Mouse (Mus musculus) frontal cortex, postnatal 36 days (tissue): ENCODE results near the gene Rnf186.

Experiments
- DNase-seq, 2 experiments: peaks; one replicate each; pipeline ENCODE4 v3.0.0; 2022; ENCODE audit warnings: low spot score in 2 of 2

Gene Rnf186

DNA sequence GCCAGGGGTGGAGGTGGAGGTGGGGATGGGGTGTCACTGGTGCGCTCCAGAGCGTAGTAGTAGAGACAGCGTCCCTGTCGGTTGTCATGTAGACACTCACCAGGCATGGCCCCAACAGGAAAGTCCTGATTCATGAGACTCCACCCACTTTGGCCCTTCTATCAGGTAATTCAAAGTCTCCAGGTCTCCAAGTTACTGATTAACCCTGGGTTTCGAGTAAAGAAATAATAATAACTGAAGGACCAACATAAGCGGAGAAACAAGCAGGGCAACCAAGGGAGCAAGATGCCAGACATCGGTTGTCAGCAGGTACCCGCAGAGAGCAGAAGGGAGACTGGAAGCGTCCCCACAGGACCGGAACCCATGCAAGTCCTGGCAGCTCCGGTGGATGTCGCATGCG is at the start of gene Rnf186:
Rnf186 (plus strand) TSS at position 247 of the 400 bp plus-strand sequence.
- DNase-seq, result no peak

DNA sequence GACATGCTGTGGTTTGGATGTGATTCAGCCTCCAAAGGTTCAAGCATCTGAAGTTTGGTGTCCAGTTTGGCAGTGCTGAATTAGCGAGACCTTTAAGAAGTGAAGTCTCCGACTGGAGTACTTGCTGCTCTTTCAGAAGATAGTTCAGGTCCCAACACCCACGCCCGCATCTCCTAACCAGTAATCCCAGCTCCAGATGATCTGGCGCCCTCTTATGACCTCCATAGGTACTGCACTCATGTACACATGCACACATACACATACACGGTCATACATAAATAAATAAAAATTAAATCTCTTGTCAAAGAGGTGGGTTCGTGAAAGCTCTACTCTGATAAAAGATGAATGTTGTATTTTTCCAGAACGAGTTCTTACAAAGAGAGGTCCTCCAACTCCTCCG is 49.6 kb upstream of the Rnf186 start:
- no peak for DNase-seq

DNA sequence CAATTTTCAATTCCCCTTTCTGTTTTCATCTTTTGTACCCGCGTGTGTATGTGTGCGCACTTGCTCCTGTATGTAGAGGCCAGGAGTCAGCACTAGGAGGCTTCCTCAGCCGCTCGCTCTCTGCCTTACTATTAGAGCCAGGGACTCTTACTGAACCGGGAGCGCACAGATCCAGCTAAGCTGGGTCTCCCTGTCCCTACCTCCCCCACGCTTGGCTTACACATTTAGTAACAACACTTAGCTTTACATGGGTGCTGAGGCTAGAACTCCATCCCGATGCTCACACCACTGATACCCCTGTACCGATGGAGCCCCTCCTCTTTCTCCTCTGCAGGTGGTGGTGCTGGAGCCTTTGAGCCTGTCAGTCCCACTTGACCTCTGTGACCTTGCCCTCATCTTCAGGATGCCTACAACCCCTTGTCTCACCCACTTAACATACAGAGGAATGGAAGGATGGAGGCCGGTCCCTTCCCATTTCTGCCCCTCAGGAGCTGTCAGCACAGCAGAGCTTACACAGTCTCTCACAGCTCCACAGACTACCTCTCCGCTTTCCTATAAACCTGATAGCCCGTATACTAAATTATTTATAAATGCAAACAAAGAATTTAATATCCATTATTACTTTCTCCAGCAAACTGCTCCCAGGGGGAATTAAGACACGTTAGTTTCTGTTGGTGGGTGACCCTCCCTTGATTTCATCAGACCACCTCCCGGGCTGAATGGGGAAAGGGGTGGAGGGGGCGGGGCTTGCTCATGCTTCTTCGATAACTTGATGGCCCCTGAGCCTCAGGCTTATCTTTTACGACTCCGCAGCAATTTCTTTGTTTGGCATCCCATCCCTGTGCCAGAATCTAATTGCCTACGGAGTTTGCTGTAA is 45.4 kb upstream of the Rnf186 start:
- no peak for DNase-seq

DNA sequence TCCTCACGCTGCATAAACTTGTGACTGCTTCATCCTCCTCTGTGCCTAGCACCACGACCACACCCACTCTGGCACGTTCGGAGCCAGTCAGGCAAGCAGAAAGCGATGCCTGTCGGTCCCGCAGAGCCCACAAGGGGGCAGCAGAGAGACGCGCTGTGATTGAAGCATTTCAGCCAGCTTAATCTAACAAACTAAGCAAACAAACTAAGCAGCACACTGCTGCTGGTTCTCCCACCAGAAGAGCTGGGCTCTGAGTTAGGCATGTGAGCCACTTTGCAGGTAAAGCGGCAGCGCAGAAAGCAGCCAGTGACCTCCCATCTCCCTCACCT is 44.8 kb upstream of the Rnf186 start:
- DNase-seq, result peak; percentile 98 to 99

DNA sequence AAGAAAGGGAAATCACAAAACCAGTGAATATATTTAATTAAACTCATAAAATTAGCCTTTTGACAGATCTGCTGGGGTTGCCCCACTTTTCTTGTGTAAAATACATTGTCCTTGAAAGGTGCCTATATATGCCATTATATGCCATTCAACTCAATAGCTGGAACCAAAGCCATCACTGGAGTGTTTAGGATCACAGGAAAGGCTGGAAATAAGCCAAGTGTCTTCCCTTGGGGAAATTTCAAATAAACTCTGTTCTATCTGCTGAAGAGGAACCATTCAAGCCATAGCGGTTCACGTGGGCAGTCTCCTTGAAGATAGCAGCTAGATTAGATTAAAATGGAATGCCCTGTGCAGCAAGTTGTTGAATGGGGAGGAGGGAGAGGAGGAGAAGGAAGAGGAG is 41.4 kb upstream of the Rnf186 start:
- no peak for DNase-seq

DNA sequence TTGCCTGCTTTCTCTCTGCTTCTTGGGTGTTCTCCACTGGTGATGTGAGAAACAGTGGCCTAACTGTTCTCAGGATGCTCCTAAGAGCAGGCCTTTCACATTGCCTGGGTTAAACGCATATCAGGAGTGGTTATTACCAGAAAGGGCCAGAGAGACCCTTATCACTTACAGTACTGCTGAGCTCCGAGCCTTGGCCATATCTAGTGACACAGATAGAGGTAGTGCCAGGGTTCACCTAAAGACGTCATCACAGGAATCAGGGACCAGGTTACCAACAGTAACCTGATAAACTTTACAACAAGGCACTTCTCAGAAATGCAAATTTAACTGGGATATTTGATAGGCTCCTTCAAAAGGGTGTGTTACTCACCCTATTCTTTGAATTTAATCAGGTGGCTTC is 33.0 kb upstream of the Rnf186 start:
- DNase-seq, result no peak

DNA sequence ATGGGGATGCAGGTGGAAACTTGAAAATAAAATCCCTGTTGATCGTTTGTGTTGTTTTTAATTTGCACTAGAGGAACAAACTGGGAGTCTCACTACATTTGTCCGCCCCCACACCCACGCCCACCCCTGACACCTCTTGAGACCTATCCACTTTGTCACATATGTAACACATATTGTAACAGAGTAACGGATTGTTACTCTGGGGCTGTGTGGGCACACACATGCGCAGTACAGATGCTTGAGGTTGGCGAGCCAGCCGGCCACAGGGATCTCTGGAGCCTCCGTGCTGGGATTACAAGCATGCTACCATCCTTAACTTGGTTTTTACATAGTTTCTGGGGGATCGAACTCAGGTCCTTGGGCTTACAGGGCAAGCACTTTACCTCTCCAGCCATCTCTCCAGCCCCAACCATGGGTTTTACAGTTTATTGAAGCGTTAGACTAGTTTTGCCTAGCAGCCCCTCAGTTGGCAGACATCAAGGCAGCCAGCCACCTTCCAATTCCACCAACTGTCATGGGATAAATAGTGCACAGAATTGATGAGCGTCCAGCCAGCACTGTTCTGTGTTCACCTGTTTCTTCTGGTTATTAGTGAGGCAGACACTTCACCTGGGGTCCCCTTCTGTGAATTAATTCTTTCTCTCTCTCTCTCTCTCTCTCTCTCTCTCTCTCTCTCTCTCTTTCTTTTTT is 32.3 kb upstream of the Rnf186 start:
- DNase-seq, result no peak

DNA sequence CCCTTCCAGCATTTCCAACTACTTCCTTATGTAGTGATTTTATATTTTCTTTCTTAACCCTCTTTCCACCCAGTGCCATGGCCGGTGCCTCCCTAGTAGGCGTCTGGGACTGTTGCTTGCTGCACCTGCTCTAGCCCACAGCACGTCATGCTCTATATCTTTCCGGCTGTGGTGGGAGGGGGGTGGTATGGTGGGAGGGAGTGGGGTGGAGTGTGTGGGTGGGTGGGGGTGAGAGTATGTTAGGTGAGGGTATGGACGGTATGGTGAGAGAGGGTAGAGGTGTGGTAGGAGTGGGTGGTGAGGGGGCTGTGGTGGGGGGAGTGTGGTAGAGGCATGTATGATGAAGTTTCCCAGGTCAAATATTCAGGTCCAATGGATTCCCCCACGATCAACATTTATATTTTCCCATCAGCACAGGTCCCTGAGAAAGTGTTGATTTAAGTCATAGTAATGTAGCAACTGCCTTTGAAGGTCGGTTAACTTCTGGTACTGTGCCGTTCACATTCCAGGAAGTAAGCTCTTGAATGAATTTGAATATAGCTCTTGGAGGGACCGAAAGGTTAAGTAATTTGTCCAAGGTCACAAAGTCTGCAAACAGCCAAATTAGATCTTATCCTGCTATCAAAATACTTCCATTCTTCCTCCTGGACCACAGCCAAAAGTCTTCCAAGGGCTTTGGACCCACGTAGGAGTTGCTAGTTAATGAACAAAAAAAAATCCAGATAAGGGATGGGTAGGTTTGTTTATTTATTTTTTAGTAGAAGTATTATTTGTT is 28.2 kb upstream of the Rnf186 start:
- no peak for DNase-seq

DNA sequence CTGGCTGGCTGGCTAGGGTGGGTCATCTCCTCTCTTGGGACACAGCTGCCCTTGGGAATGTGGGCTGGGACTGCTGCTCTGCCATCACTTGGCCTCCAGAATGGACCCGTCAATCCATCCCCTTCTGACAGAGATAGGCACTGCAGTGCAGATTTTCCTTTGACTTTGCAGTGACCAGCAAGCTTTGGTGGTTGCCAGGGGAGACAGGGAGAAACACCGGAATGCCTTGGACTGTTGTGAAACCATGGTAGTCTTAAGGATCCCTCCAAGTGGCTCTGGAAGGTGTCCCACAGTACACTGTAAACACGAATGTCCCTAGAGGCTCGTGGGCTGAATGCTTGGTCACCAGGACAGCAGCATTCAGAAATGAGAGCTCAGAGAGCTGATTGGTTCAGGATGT is 27.4 kb upstream of the Rnf186 start:
- no peak for DNase-seq

DNA sequence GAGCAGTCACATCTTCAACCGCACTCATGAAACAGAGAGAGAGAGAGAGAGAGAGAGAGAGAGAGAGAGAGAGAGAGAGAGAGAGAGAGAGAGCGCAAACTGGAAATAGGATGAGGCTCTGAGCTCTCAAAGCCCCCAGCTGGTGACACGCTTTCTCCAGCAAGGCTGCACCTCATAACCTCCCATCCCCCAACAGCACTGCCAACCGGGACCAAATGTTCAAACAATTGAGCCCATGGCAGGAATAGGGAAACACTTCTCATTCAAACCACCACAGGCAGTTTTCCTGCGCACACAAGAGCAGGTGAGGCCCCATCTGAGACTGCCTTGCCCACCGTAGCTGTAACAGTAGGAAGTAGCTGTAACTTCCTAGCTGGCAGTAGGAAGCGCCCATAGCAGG is 25.5 kb upstream of the Rnf186 start:
- DNase-seq, result no peak

DNA sequence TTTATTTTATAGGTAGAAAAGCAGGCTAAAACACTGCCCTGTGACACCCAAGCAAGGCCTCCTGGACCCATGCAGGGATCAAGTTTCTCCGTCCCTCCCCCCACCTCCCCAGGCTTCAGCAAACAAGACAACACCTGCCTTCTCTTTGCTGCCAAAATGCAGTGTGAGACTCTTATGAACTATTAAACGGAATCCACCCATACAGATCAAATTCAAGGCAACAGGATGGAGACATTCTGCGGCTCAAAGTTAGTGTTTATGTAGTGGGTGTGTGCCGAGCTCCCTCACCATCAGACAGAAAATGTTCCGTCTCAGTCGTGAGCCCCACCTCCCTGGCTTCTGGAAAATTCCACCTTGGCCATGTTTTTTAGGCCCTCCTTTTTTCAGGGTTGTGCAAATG is 24.9 kb upstream of the Rnf186 start:
- DNase-seq, result no peak

DNA sequence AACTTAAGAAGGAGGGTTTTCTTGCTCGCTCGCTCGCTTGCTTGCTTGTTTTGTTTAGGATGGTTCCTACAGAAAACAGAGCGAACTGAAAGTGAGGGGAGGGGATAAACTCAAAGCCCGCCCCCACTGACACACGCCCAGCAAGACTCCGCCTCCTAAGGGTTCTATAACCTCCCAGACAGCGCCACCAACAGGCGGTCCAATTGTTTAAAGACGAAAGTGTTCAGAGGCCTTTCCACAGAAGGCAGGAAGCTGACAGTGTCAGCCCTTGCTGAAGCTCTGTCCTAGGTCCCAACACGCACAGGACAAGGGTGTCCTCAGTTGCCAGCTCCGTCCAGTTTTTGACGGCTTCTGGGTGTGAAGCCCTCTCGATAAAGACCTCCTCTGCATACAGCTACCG is 23.2 kb upstream of the Rnf186 start:
- peak; percentile 33 to 35 for DNase-seq

DNA sequence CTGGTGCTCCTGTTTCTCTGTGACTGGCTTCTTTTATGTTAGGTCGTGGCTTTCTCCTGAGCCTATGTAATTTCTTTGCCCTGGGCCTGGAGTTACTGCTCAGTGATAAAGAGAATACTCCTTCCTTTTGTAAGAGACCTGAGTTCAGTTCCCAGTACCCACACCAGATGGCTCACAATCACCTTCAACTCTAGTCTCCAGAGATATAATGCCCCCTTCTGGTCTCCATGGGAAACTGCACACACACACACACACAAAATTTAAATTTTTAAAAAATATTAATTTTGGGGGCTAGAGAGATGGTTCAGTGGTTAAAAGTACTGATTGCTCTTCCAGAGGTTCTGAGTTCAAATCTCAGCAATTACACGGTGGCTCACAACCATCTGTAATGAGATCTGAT is 18.7 kb upstream of the Rnf186 start:
- no peak for DNase-seq

DNA sequence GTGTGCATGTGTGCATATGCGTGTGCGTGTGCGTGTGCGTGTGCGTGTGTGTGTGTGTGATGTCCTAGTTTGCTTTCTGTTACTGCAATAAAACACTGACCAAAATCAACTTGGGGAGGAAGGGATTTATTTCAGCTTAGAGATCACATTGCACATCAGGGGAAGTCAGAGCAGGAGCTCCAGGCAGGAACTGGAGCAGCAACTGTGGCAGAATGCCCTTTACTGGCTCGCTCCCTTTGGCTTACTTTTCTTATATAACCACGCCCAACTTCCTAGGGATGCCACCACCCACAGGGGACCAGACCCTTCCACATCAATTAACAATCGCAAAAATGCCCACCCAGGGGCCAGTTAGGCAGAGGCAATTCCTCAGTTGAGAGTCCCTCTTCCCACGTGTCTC is 8.3 kb upstream of the Rnf186 start:
- DNase-seq, result no peak

DNA sequence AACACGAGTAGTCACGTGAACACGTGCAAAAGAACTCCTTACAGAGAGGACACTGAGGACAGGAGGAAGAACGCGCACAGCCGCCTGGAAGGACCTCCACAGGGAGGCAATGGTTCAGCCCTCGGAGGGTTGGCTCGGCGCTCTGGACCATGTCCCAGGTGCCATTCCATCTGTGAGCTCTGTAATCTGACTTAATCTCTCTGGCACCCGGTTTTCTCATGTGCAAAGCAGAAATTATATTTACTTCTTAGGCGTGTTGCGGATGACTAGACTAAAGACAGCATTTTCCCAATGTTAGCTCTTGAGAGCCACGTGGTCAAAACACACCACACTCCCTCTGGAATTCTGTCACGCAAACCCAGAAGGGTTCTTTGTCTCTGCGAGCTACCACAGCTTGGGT is 7.8 kb upstream of the Rnf186 start:
- DNase-seq, result no peak

DNA sequence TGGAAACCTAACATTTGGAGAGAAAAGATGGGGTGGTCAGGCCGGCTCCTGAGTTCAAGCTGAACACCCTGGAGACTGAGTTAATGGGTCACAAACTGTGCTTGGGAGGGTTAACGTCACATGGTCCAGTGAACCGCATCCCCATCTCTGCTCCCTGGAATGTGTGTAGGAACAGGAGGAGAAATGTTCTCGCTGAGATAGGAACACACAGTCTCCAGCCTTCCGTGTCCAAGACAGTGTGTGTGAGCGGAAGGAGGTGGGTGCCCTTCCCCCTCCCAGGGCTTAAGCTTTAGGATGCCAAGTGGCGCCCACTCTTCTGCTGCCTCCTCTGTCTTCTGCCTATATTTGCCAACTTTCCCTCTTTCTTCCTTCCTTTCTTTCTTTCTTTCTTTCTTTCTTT is 7.0 kb upstream of the Rnf186 start:
- DNase-seq, result peak in 1 of 2 experiments; percentile 45

DNA sequence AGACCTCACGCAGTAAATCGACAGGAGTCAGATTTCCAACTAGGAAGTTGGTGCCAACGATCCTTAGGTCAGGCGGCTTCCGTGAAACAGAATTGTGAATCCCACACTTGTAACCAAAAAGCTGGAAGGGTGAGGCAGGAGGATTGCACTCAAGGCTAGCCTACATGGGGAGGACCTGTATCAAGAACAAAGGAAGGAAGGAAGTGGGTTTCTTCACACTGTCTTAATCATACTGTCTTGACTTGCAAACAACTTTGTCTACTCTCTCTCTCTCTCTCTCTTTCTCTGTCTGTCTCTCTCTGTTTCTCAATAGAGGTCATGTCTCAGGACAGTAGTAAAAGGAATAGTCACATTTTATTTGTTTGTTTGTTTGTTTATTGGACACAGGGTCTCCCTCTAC is 4.2 kb upstream of the Rnf186 start:
- no peak for DNase-seq

DNA sequence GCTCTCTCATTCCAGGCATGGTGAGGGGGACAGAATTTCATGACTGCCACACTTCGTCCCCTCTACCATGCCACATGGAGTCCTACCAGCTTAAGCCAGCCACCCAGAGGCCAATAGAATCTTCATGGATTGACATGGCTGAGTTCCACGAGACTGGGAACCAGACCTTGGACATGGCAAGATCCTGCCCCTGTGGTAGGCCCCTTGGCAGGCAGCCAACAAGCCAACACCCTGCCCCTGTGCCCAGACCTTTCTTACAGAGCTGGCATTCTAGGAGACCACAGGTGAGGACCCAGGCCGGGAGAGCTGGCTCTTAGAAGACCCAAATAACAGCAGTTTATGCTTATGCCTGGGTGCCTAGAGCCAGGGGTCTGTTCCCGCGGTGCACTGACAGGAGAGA is 1.0 kb upstream of the Rnf186 start:
- no peak for DNase-seq

DNA sequence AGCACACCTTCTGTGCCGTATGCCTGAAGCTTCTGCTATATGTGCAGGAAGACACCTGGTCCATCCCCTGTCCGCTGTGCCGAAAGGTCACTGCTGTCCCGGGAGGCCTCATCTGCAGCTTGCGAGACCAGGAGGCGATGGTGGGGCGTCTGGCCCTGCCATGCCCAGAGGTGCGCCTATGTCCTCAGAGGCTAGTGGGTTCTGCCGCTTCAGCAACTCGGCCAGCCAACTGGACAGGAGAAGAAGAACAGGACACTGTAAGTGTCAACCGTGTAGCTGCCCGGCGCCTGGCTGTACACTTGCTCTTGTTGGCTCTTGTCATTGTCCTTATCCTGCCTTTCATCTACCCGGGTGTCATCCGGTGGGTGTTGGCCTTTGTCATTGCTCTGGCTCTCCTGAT is 573 bp downstream of the Rnf186 start:
- DNase-seq, result no peak

DNA sequence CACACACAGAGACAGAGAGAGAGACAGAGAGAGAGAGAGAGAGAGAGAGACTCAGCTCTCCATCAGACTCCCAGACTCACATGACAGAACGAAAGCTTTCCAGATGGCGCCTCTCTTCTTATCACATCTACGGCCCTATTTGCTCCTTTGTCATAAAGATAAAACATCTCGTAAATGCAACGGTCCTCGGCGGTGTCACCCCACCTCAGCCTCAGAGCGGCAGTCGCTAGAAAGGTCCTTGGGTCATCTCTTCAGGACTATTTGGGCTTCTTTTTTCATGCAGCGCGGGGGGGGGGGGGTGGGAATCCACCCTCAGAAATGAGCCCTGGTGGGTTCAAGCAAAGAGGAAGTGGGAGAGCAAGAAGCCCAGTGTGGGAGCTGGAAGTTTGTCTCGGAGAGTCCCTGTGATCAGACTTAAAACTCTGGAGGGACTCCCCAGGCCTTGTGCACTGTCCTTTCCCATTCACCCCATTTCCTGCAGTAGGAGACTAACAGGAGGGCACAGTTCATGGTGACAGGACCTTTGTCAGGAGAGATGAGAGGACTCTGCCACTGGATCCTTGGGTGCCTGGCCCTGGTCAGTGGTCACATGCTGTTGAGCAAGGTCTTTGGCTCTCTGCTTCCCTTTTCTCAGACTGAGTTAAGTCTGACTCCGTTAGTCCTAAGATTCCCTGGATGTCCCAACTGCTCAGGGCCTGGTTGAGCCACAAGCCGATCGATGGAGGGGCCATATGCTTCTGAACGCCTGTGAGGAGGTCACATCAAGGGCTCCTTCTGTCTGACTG is 2.1 kb downstream of the Rnf186 start:
- DNase-seq, result no peak

DNA sequence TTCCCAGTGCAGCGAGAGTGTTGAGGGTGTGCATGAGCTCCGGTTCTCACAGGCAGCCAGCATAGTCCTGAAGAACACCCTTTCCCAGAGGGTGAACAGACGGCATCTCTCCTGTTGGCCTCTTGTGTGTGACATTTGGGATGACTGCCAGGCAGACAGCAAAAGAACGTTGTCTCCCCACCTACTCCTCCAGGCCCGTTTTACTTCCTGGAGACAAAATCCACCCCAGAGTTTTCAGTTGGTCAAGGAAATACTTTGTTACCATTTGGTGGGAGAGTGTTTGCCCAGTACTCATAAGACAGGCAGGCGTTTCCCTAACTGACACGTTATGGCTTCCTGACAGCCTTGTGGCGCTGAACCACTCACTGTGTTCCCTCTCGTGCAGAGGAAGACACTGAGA is 2.8 kb downstream of the Rnf186 start:
- no peak for DNase-seq

DNA sequence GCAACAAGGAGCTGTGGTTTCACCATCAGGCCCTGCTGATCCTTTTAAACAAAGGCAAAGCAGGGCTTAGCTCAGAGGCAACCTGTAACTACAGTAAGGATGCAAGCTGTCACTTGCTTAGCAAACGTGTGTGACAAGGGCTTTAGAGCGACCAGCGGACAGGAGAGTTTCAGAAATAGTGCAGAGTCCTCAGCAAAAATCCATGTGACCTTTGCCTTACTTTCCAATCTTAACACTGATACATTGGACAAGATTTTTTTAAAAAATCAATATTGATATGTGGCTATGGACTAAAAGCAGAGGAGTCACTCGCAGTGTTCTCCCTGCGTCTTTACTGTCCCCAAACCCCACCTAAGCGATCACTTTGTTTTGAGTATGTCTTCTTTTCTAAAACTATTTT is 4.5 kb downstream of the Rnf186 start:
- no peak for DNase-seq
